Mouse (Mus musculus) stomach, embryonic 14.5 days (tissue): Measurements from ENCODE around the gene Tnfrsf8. TPM values are rescaled to one million over a fixed set of nuclear protein-coding genes. Genes with fewer than 3 reads are reported as not detected.

Source experiments
- ATAC-seq: fragments of 200-750 bp; cut with Nextera tagmentation; 2 replicates; pipeline ENCODE4 v1.8.0; 2017; ENCODE audit warnings: low read depth, moderate TSS enrichment; ENCODE audit not compliant: insufficient number of reproducible peaks, insufficient read depth, low FRiP score
- H3K27ac ChIP-seq: fragments of 300-500 bp; sonication (generic); 2 replicates; pipeline ENCODE4 v1.5.1; 2014; ENCODE audit warnings: mild to moderate bottlenecking, low read length, moderate library complexity, mixed read lengths
- H3K27me3 ChIP-seq: fragments of 300-500 bp; sonication (generic); 2 replicates; pipeline ENCODE4 v1.6.1; 2014; ENCODE audit warnings: low read length, control low read depth, mixed read lengths; ENCODE audit not compliant: control insufficient read depth, insufficient read depth
- H3K36me3 ChIP-seq: fragments of 300-500 bp; sonication (generic); 2 replicates; pipeline ENCODE4 v1.6.1; 2014; ENCODE audit warnings: mild to moderate bottlenecking, control low read depth, low read length, moderate library complexity, mixed read lengths; ENCODE audit not compliant: control insufficient read depth, insufficient read depth
- H3K4me1 ChIP-seq: fragments of 300-500 bp; sonication (generic); 2 replicates; pipeline ENCODE4 v1.6.1; 2014; ENCODE audit warnings: low read length, control low read depth, mixed read lengths; ENCODE audit not compliant: control insufficient read depth, insufficient read depth
- H3K4me2 ChIP-seq: fragments of 300-500 bp; sonication (generic); replicated peaks from 2 replicates; pipeline ENCODE4 v1.6.1; 2014; ENCODE audit warnings: low read depth, low read length, control low read depth
- H3K4me3 ChIP-seq: fragments of 300-500 bp; sonication (generic); 2 replicates; pipeline ENCODE4 v1.5.1; 2014; ENCODE audit warnings: low read depth, low read length, control low read depth
- H3K9ac ChIP-seq: fragments of 300-500 bp; sonication (generic); replicated peaks from 2 replicates; pipeline ENCODE4 v1.6.1; 2014; ENCODE audit warnings: low read depth, mild to moderate bottlenecking, control low read depth, low read length, moderate library complexity, mixed read lengths
- H3K9me3 ChIP-seq: fragments of 300-500 bp; sonication (generic); 2 replicates; pipeline ENCODE4 v1.6.1; 2016; ENCODE audit warnings: low read depth, low read length, control low read depth; ENCODE audit not compliant: control insufficient read depth
- WGBS: fragments of 180-500 bp; shearing (Covaris S2); extraction: QIAGEN DNeasy Blood & Tissue Kit; methylation state at CpG from one replicate; pipeline ENCODE4 v1.1.7; 2014; 5-methylcytosine and 5-hydroxymethylcytosine counted together
- polyA plus RNA-seq: library from polyadenylated mRNA; unstranded; fragments of >200 nt; fragmentation: Nextera tagmentation; extraction: Ambion mirVana; gene quantifications from 2 replicates; pipeline ENCODE4 v1.2.1, GENCODE M21; 2014

Tnfrsf8 gene
- polyA plus RNA-seq, 1 experiment from 2014 or later = 0.20 TPM

- H3K4me3 ChIP-seq = no peak overlapping the region
- WGBS = 73% methylated on average over 9 of the region's 9 CpGs
- no peaks in the 10 kb centered on the region for H3K27me3 ChIP-seq
- ATAC-seq = no peak
- H3K27ac ChIP-seq = no peak overlapping the region
- no peak overlapping the region for H3K4me2 ChIP-seq
- H3K9me3 ChIP-seq = no peaks in the 10 kb centered on the region
- H3K4me1 ChIP-seq = no peaks in the 10 kb centered on the region
- no peaks in the 10 kb centered on the region for H3K36me3 ChIP-seq
- no peak overlapping the region for H3K9ac ChIP-seq
Observed at GRCm38 (mm10) chr4:145337906-145338858, 23.2 kb upstream of the Tnfrsf8 start.

DNA sequence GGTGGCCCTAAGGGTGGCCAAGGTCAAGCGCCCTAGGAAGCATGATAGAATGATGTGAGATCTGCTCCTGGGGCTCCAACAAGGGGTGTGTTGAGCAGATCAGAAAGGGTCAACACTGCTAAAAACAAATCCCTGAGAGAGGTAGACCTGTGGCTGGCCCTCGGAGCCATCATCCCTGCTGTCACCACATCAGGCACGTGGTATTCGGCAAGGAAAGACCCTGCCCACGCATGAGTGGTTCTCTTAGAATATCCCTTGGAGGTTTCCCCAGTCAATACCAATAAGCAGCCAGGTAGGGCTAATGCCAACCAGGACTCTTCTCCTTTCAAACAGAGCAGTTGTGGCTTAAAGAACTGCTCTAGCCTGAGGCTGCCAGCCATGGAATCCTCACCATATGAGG lies 21.6 kb upstream of the Tnfrsf8 start:
- no peak overlapping the region for H3K9ac ChIP-seq
- H3K27ac ChIP-seq = no peak overlapping the region
- no peak overlapping the region for H3K4me3 ChIP-seq
- H3K9me3 ChIP-seq = no peaks in the 10 kb centered on the region
- H3K36me3 ChIP-seq = no peaks in the 10 kb centered on the region
- no peak overlapping the region for H3K4me2 ChIP-seq
- no peaks in the 10 kb centered on the region for H3K4me1 ChIP-seq
- no peak for ATAC-seq
- no peaks in the 10 kb centered on the region for H3K27me3 ChIP-seq
- 89% methylated on average over 5 of the region's 5 CpGs for WGBS

DNA sequence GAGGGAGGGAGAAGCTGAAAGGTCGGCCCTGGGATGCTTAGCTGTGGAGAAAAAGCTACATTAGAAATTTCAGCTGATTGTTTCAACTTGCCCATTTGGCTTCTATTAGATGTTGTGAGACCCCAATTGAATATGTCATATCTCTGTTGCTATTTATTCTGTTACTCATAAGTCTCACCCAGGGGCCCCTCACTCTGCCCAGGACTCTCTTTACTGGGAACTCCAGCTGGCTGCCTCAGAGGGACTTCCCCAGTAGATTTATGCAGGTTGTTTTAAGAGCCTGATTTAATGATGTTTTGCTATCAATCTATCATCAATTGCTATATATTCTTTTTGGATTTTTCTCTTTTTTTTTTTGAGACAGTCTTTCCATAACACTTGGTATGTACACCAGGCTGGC lies 21.1 kb upstream of the Tnfrsf8 start:
- no peak overlapping the region for H3K4me2 ChIP-seq
- no peaks in the 10 kb centered on the region for H3K4me1 ChIP-seq
- H3K9ac ChIP-seq = no peak overlapping the region
- H3K27me3 ChIP-seq = no peaks in the 10 kb centered on the region
- no peaks in the 10 kb centered on the region for H3K36me3 ChIP-seq
- H3K4me3 ChIP-seq = no peak overlapping the region
- no peaks in the 10 kb centered on the region for H3K9me3 ChIP-seq
- no peak for ATAC-seq
- WGBS = 83% methylated on average over 1 of the region's 1 CpGs
- no peak overlapping the region for H3K27ac ChIP-seq

DNA sequence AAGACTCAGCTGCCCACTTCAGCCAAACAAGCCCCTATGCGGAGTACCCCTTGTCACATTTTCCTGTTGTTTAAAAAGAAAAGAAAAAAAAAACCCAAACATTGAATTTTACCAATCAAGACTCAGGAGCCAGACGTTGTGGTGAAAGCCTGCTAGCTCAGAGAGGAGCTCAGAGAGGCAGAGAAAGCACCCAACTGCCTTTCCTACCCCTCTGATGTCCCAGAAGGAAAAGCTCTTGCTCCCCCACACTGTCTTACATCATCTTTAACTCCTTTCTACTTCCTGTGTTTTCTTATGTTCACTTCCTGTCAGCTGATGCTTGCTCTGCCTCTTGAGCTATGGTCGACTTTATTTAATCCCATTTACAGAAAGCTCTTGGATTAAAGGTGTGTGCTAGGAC lies 8.7 kb upstream of the Tnfrsf8 start:
- H3K27me3 ChIP-seq = no peaks in the 10 kb centered on the region
- 65% methylated on average over 3 of the region's 3 CpGs for WGBS
- H3K4me3 ChIP-seq = no peak overlapping the region
- no peak overlapping the region for H3K4me2 ChIP-seq
- no peak overlapping the region for H3K9ac ChIP-seq
- H3K36me3 ChIP-seq = no peaks in the 10 kb centered on the region
- H3K27ac ChIP-seq = no peak overlapping the region
- no peak for ATAC-seq
- H3K9me3 ChIP-seq = no peaks in the 10 kb centered on the region
- no peaks in the 10 kb centered on the region for H3K4me1 ChIP-seq

- Histone ChIP-seq H3K4me2 (no peak overlapping the region), H3K9me3 (no peaks in the 10 kb centered on the region), H3K27me3 (no peaks in the 10 kb centered on the region), H3K9ac (no peak overlapping the region), H3K4me1 (no peaks in the 10 kb centered on the region), H3K27ac (no peak overlapping the region), H3K36me3 (no peaks in the 10 kb centered on the region), H3K4me3 (no peak overlapping the region)
- ATAC-seq = no peak
- 67% methylated on average over 8 of the region's 8 CpGs for WGBS
Observed at GRCm38 (mm10) chr4:145322995-145323627, 8.1 kb upstream of the Tnfrsf8 start.

- H3K27me3 ChIP-seq = no peaks in the 10 kb centered on the region
- no peaks in the 10 kb centered on the region for H3K4me1 ChIP-seq
- no peak overlapping the region for H3K27ac ChIP-seq
- H3K4me3 ChIP-seq = no peak overlapping the region
- no peaks in the 10 kb centered on the region for H3K36me3 ChIP-seq
- H3K4me2 ChIP-seq = no peak overlapping the region
- ATAC-seq = no peak
- 83% methylated on average over 5 of the region's 5 CpGs for WGBS
- no peak overlapping the region for H3K9ac ChIP-seq
- no peaks in the 10 kb centered on the region for H3K9me3 ChIP-seq
Observed at GRCm38 (mm10) chr4:145322211-145322610, 7.2 kb upstream of the Tnfrsf8 start.

DNA sequence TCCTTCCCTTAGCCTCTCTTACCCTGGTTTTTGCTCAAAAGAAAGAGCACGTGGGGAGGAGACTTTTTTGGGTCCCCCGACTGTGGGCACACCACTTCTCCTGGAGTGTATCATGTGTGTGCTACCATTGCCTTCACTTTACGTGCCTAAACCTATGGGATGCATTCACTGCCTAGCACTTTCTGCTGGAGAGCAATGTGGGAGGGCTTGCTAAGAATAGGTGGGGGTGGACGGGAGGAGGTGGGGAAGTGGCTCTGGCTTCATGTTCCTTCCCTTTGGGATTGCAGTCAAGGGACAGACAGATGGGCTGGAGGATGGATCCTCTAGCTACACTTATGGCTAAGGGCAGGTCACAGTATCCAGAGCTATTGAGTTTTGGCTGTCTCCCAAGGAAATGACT lies 5.7 kb upstream of the Tnfrsf8 start:
- Histone ChIP-seq H3K9me3 (no peaks in the 10 kb centered on the region), H3K27me3 (no peaks in the 10 kb centered on the region), H3K9ac (no peak overlapping the region), H3K4me1 (no peaks in the 10 kb centered on the region), H3K27ac (no peak overlapping the region), H3K4me3 (no peak overlapping the region), H3K36me3 (no peaks in the 10 kb centered on the region), H3K4me2 (no peak overlapping the region)
- 81% methylated on average over 4 of the region's 4 CpGs for WGBS
- ATAC-seq = no peak

- Histone ChIP-seq H3K27me3 (0 out of 2 replicates have a peak, but pooled peaks cover 7% of the 10 kb centered on the region), H3K4me2 (no peak overlapping the region), H3K4me1 (no peaks in the 10 kb centered on the region), H3K9me3 (no peaks in the 10 kb centered on the region), H3K9ac (no peak overlapping the region), H3K36me3 (no peaks in the 10 kb centered on the region), H3K4me3 (no peak overlapping the region), H3K27ac (no peak overlapping the region)
- 75% methylated on average over 4 of the region's 4 CpGs for WGBS
- no peak; the same call in 1 of the 2 replicates for ATAC-seq
Observed at GRCm38 (mm10) chr4:145319274-145320226, 4.6 kb upstream of the Tnfrsf8 start.
